Mouse (Mus musculus): ENCODE results near the gene Nr2e1. TPM values are rescaled to one million over a fixed set of nuclear protein-coding genes. Genes with fewer than 3 reads are reported as not detected.

Nr2e1 gene
- total RNA-seq, 2 experiments from 2014 or later, result 13.9 to 14.1 TPM

- DNase-seq (ENCODE audit: low spot score in 2 of 2), result no peak
These were observed 23.7 kb downstream of the Nr2e1 start for GRCm38 (mm10) chr10:42559581-42560200.

- no peak for DNase-seq (ENCODE audit: low spot score in 2 of 2)
These were observed 36.9 kb downstream of the Nr2e1 start for GRCm38 (mm10) chr10:42546507-42546906.

GRCm38 (mm10) chr10:42545707-42546503 lies 37.5 kb downstream of the Nr2e1 start:
- DNase-seq (ENCODE audit: low spot score in 2 of 2), result no peak

- DNase-seq (ENCODE audit: low spot score in 2 of 2), result no peak
These were observed 45.7 kb downstream of the Nr2e1 start for GRCm38 (mm10) chr10:42537571-42538316.

- DNase-seq (ENCODE audit: low spot score in 2 of 2), result no peak
These were observed 49.5 kb downstream of the Nr2e1 start for GRCm38 (mm10) chr10:42533836-42534453.

GRCm38 (mm10) chr10:42525682-42526081 lies 57.8 kb downstream of the Nr2e1 start:
- DNase-seq (ENCODE audit: low spot score in 2 of 2), result no peak

- no peak for DNase-seq (ENCODE audit: low spot score in 2 of 2)
These were observed 59.8 kb downstream of the Nr2e1 start for GRCm38 (mm10) chr10:42523556-42524162.

- DNase-seq (ENCODE audit: low spot score in 2 of 2), result no peak
These were observed 60.5 kb downstream of the Nr2e1 start for GRCm38 (mm10) chr10:42522912-42523311.

- no peak for DNase-seq (ENCODE audit: low spot score in 2 of 2)
These were observed 62.0 kb downstream of the Nr2e1 start for GRCm38 (mm10) chr10:42521315-42521981.

- no peak for DNase-seq (ENCODE audit: low spot score in 2 of 2)
These were observed 65.1 kb downstream of the Nr2e1 start for GRCm38 (mm10) chr10:42518363-42518762.

- DNase-seq (ENCODE audit: low spot score in 2 of 2), result no peak
These were observed 69.3 kb downstream of the Nr2e1 start for GRCm38 (mm10) chr10:42514125-42514524.

Other genes with a start within 250 kb of the Nr2e1 start
- 10 to 100 TPM; 11.9 to 12.0 TPM for gene Afg1l, start 105.1 kb downstream of the Nr2e1 start, total RNA-seq (2021)
- gene Snx3, start 81.6 kb downstream of the Nr2e1 start, total RNA-seq (2021), result 100 to 1,000 TPM; 197 to 203 TPM
- gene Ostm1, start 190 bp upstream of the Nr2e1 start, total RNA-seq (2021), result 10 to 100 TPM; 51.7 to 53.7 TPM
- 10 to 100 TPM; 51.3 to 51.7 TPM for gene Sec63, start 177.9 kb upstream of the Nr2e1 start, total RNA-seq (2021)